Comparison of ENCODE assay signal across 15 mouse cellular contexts in the genomic region with DNA sequence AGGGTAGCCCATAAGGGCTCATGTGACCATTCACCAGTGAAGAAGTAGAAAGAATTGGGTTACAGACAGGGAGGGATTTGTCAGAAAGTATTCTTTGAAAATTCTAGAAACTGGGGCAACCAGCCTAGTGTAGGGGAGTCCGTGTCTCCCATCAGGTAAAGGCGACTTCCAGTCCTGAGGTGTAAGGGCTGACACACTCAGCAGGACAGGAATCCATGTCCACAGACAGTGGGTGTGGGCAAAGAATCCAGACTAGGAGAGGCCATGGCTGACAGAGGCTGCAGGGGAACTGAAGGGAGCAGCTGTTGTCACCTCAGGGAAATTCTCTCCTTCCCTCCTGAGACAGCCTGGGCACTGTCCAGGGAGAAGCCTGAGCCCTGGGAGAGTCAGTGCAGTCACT. TPM values are rescaled to one million over a fixed set of nuclear protein-coding genes. Genes with fewer than 3 reads are reported as not detected.
"Had no signal": no experiment of that assay in that cellular context is flagged by ENCODE, and none has a peak within 500 bp of the region (broad histone marks: within the 10 kb centered on the region; RNA-seq: fewer than 3 reads in every experiment).

No protein-coding gene starts in this region.

RNA-seq across cellular contexts. Expression of a gene that starts 1.4 kb away (rescaled TPM):
- polyA plus RNA-seq: liver, embryonic 13.5 days; liver, embryonic 15.5 days; liver, postnatal 0 days; midbrain, embryonic 13.5 days; midbrain, embryonic 15.5 days; midbrain, postnatal 0 days; neural tube, embryonic 11.5 days; neural tube, embryonic 13.5 days; neural tube, embryonic 15.5 days had no signal

RNA-seq across cellular contexts. Expression of a gene that starts 23.2 kb away (rescaled TPM):
- polyA plus RNA-seq: liver, embryonic 13.5 days; liver, embryonic 15.5 days; liver, postnatal 0 days; lung, adult 2 months; midbrain, embryonic 10.5 days; midbrain, embryonic 13.5 days; midbrain, postnatal 0 days; neural tube, embryonic 11.5 days; neural tube, embryonic 13.5 days; neural tube, embryonic 15.5 days; spleen, adult 2 months; stomach, postnatal 0 days; testis, adult 2 months had no signal

RNA-seq across cellular contexts. Expression of a gene that starts 37.7 kb away (rescaled TPM):
- polyA plus RNA-seq: liver, embryonic 13.5 days; liver, embryonic 15.5 days; liver, postnatal 0 days; lung, adult 2 months; midbrain, embryonic 10.5 days; midbrain, embryonic 13.5 days; midbrain, embryonic 15.5 days; midbrain, postnatal 0 days; neural tube, embryonic 11.5 days; neural tube, embryonic 13.5 days; neural tube, embryonic 15.5 days; spleen, adult 2 months; stomach, embryonic 15.5 days; stomach, postnatal 0 days; testis, adult 2 months had no signal

RNA-seq across cellular contexts. Expression of a gene that starts 45.4 kb away (rescaled TPM):
- polyA plus RNA-seq: liver, embryonic 13.5 days; liver, embryonic 15.5 days; liver, postnatal 0 days; midbrain, embryonic 10.5 days; midbrain, embryonic 13.5 days; midbrain, embryonic 15.5 days; midbrain, postnatal 0 days; neural tube, embryonic 11.5 days; neural tube, embryonic 13.5 days; neural tube, embryonic 15.5 days; stomach, embryonic 15.5 days; stomach, postnatal 0 days; testis, adult 2 months had no signal
